Mouse (Mus musculus) lung, embryonic 16.5 days (tissue): ENCODE data around the gene Smarcd2. TPM values are rescaled to one million over a fixed set of nuclear protein-coding genes. Genes with fewer than 3 reads are reported as not detected.

Experiments
- ATAC-seq: fragments of 200-750 bp; cut with Nextera tagmentation; 2 replicates; pipeline ENCODE4 v1.8.0; 2017; ENCODE audit warnings: low read depth, mild to moderate bottlenecking, moderate library complexity
- H3K27ac ChIP-seq: fragments of 300-500 bp; sonication (generic); 2 replicates; pipeline ENCODE4 v1.5.1; 2014; ENCODE audit warnings: mild to moderate bottlenecking, control low read depth, low read length
- H3K27me3 ChIP-seq: fragments of 300-500 bp; sonication (generic); 2 replicates; pipeline ENCODE4 v1.6.1; 2014; ENCODE audit warnings: low read depth, low read length, mixed read lengths; ENCODE audit not compliant: control insufficient read depth, insufficient read depth
- H3K36me3 ChIP-seq: fragments of 300-500 bp; sonication (generic); 2 replicates; pipeline ENCODE4 v1.6.1; 2014; ENCODE audit warnings: low read length; ENCODE audit not compliant: control insufficient read depth, insufficient read depth
- H3K4me1 ChIP-seq: fragments of 300-500 bp; sonication (generic); replicated peaks from 2 replicates; pipeline ENCODE4 v1.6.1; 2014; ENCODE audit warnings: low read length, mixed read lengths; ENCODE audit not compliant: control insufficient read depth, insufficient read depth
- H3K4me2 ChIP-seq: fragments of 300-500 bp; sonication (generic); 2 replicates; pipeline ENCODE4 v1.6.1; 2014; ENCODE audit warnings: low read depth, low read length, control low read depth
- H3K4me3 ChIP-seq: fragments of 300-500 bp; sonication (generic); 2 replicates; pipeline ENCODE4 v1.5.1; 2014; ENCODE audit warnings: mild to moderate bottlenecking, low read length, control low read depth
- H3K9ac ChIP-seq: fragments of 300-500 bp; sonication (generic); 2 replicates; pipeline ENCODE4 v1.6.1; 2014; ENCODE audit warnings: low read length, control low read depth
- H3K9me3 ChIP-seq: fragments of 300-500 bp; sonication (generic); 2 replicates; pipeline ENCODE4 v1.6.1; 2016; ENCODE audit warnings: low read length; ENCODE audit not compliant: control insufficient read depth
- WGBS: fragments of 180-500 bp; shearing (Covaris S2); extraction: QIAGEN DNeasy Blood & Tissue Kit; methylation state at CpG from one replicate; pipeline ENCODE4 v1.1.7; 2014; 5-methylcytosine and 5-hydroxymethylcytosine counted together
- polyA plus RNA-seq: library from polyadenylated mRNA; unstranded; fragments of >200 nt; fragmentation: Nextera tagmentation; extraction: Ambion mirVana; gene quantifications from 2 replicates; pipeline ENCODE4 v1.2.1, GENCODE M21; 2015

Gene Smarcd2
- polyA plus RNA-seq, 1 experiment from 2014 or later: 69.3 TPM

DNA sequence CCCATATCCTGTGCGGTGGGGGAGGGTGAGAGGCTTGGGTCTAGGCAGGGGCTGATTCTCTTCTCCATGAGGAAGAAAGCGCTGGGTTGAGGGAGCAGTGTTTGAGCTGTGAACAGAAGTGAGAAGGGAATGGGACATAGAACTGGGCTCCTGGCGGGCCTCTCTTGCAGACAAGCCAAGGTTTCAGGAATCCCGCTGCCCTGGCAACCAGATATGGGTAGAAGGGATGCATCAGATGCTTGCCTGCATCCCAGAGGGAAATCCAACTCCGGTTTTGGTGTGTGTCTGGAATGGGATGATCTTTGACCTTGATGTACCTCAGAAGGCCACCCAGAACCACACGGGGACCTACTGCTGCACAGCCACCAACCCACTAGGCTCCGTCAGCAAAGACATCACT is 13.4 kb upstream of the Smarcd2 start:
- Histone ChIP-seq H3K9ac (no peak overlapping the region), H3K36me3 (no peaks in the 10 kb centered on the region), H3K4me3 (no peak overlapping the region), H3K4me1 (0 out of 2 replicates have a peak, but pooled peaks cover 4% of the 10 kb centered on the region), H3K27ac (no peak overlapping the region), H3K27me3 (no peaks in the 10 kb centered on the region), H3K4me2 (no peak overlapping the region), H3K9me3 (no peaks in the 10 kb centered on the region)
- ATAC-seq: no peak
- WGBS: 84% methylated on average over 7 of the region's 7 CpGs

DNA sequence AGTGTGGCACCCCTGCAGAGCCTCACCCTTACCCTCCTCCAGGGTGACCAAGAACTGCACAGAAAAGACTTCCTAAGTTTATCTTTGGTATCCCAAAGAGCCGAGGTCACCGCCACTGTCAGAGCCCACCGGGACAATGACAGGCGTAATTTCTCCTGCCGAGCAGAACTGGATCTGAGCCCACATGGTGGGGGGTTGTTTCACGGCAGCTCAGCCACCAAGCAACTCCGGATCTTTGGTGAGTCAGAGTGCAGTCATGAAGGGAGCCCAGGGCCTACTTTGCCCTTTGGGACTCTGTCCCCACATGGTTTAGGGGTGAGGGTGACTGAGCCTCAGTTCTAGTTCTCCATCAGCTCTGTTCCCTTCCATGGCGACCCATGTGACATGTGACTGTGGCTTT is 11.4 kb upstream of the Smarcd2 start:
- no peaks in the 10 kb centered on the region for H3K36me3 ChIP-seq
- H3K4me3 ChIP-seq: no peak overlapping the region
- no peak overlapping the region for H3K4me2 ChIP-seq
- H3K9me3 ChIP-seq: no peaks in the 10 kb centered on the region
- no peak for ATAC-seq
- H3K4me1 ChIP-seq: 0 out of 2 replicates have a peak, but pooled peaks cover 4% of the 10 kb centered on the region
- no peak overlapping the region for H3K27ac ChIP-seq
- 47% methylated on average over 8 of the region's 8 CpGs for WGBS
- no peaks in the 10 kb centered on the region for H3K27me3 ChIP-seq
- no peak overlapping the region for H3K9ac ChIP-seq

DNA sequence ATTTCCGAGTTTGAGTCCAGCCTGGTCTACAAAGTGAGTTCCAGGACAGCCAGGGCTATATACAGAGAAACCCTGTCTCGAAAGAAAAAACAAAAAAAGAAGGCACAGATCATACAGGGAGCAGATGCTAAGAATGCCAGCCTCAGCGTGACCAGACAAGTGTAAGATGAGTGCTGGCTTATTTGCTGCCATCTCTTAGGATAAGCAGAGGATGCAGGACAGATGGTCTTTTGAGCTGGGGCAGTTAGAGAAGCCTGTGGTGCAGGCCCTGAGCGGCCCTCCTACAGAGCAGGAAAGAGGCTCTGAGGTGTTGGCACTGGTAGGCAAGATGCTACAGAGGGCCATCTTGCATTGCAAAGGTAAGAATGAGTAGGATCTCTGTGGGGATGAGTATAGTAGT is 10.6 kb upstream of the Smarcd2 start:
- 0 out of 2 replicates have a peak, but pooled peaks cover 4% of the 10 kb centered on the region for H3K4me1 ChIP-seq
- ATAC-seq: no peak
- no peaks in the 10 kb centered on the region for H3K27me3 ChIP-seq
- H3K9me3 ChIP-seq: no peaks in the 10 kb centered on the region
- H3K9ac ChIP-seq: no peak overlapping the region
- H3K4me2 ChIP-seq: no peak overlapping the region
- no peak overlapping the region for H3K4me3 ChIP-seq
- no peaks in the 10 kb centered on the region for H3K36me3 ChIP-seq
- H3K27ac ChIP-seq: no peak overlapping the region
- 72% methylated on average over 4 of the region's 4 CpGs for WGBS

DNA sequence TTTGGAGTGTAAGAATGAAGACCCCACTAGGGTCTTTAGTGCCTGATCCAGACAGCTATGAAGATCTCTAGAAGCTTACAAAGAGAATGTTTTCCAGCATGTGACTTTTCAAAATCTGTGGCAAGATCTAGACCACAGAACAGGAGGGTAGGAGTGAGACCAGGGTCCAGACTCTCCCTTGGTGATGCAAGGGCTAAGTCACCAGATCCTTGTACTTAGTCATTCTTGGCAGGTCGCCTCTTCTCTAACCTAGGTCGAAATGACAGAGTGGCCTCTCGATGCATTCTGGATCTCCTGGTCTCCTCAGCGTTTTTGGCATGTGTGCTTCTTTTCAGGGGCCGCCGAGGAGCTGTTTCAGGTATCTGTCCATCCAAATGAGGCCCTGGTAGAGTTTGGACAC is 9.7 kb upstream of the Smarcd2 start:
- WGBS: 73% methylated on average over 6 of the region's 6 CpGs
- ATAC-seq: no peak
- Histone ChIP-seq H3K4me1 (0 out of 2 replicates have a peak, but pooled peaks cover 4% of the 10 kb centered on the region), H3K9me3 (no peaks in the 10 kb centered on the region), H3K27me3 (no peaks in the 10 kb centered on the region), H3K4me2 (no peak overlapping the region), H3K36me3 (no peaks in the 10 kb centered on the region), H3K9ac (no peak overlapping the region), H3K27ac (no peak overlapping the region), H3K4me3 (no peak overlapping the region)

DNA sequence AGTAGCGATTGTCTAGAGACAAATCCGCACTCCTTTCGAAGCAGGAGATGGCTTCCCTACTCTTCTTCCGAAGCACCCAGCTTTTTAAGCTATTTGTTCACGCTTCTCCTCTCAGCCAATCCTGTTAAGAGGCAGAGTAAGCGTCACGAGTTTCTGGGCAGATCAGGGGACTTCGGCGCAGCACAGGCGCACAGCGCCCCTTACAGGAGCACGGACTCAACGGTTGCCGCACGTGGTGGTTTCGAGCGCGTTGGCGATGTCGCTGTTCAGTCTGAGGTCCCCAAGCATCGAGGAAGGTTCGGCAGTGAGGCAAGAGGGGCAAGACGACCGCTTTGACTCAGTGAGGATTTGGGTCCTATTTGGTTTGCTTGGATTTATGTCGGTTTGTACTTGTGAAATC is 3.7 kb upstream of the Smarcd2 start, which contains the start of gene Tcam1:
Gene Tcam1, plus strand, starts transcription at position 219 of the 400 bp plus-strand sequence.
- Histone ChIP-seq H3K36me3 (no peaks in the 10 kb centered on the region), H3K9ac (0 out of 2 replicates have a peak within 1 kb of the TSS, but pooled peaks have one; percentile 8), H3K27me3 (no peaks in the 10 kb centered on the region), H3K4me2 (peak within 1 kb of the TSS; percentile 48), H3K9me3 (no peaks in the 10 kb centered on the region), H3K4me3 (peak within 1 kb of the TSS; percentile 21), H3K4me1 (peaks cover 21% of the 10 kb centered on the region), H3K27ac (peak within 1 kb of the TSS; percentile 92)
- 6% methylated on average over 25 of the region's 25 CpGs for WGBS
- no peak; the same call in 1 of the 2 replicates for ATAC-seq

DNA sequence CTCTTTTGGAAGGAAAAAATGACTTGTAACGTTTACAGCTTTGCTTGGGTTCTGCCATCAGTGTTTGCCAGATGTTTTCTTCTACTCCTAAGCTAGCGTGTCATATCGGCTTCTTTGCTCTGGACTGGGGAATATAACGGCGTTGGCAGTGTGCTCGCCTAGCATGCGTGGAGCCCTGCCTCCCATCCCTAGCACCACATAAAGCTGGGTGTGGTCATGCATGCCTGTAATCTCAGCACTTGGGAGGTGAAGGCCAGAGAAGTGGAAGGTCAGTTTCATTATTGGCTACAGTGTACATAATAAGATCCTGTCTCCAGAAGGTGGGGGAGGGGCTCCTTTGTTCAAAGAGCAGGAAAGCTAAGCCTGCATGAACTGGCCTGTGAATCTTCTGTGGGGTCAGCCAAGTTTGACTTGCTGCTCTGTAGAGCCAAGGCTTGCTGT is 2.2 kb upstream of the Smarcd2 start:
- peak overlapping the region; percentile 92 for H3K27ac ChIP-seq
- H3K9ac ChIP-seq: no peak overlapping the region
- H3K9me3 ChIP-seq: no peaks in the 10 kb centered on the region
- peaks cover 34% of the 10 kb centered on the region for H3K4me1 ChIP-seq
- H3K36me3 ChIP-seq: no peaks in the 10 kb centered on the region
- 40% methylated on average over 7 of the region's 7 CpGs for WGBS
- no peak overlapping the region for H3K4me2 ChIP-seq
- no peaks in the 10 kb centered on the region for H3K27me3 ChIP-seq
- ATAC-seq: peak; percentile 48
- H3K4me3 ChIP-seq: no peak overlapping the region

DNA sequence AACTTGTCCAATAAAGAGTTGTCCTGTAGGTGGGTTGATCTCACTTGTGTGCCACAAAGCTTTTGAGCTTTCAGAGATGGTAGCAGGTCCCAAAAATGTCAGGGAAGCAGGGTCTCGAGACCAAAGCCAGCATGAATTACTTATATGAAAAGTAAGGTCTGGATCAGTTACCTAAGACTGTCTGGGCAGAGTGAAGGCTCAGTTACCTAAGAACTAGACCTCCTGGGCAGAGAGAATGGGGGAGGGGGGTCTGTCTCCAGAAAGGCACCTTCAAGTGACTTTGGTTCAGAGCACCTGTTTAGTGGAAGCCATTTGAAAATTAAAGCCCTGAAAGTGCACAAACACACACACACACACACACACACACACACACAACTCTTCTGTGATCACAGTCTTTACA is 1.6 kb upstream of the Smarcd2 start:
- no peak overlapping the region for H3K9ac ChIP-seq
- no peaks in the 10 kb centered on the region for H3K9me3 ChIP-seq
- no peaks in the 10 kb centered on the region for H3K27me3 ChIP-seq
- H3K27ac ChIP-seq: peak overlapping the region; percentile 92
- H3K4me1 ChIP-seq: peaks cover 35% of the 10 kb centered on the region
- no peak overlapping the region for H3K4me2 ChIP-seq
- no peaks in the 10 kb centered on the region for H3K36me3 ChIP-seq
- 84% methylated on average over 1 of the region's 1 CpGs for WGBS
- H3K4me3 ChIP-seq: no peak overlapping the region
- no peak for ATAC-seq

DNA sequence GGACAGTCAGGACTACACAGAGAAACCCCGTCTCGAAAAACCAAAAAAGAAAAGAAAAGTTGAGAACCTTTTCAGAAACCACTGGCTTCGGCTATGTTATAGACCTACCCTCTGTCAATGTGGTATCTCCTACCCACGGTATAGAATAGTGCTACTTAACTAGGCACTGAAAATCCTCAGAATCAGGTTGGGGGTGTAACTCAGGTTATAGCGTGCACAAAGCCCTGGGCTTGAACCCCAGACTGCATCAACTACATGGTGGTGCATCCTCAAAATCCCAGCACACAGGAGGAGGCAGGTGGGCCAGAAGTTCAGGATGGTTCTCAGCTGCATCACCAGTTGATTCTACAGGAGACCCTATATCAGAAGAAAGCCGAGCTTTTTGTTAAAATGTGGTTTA is 1.0 kb upstream of the Smarcd2 start:
- Histone ChIP-seq H3K9me3 (no peaks in the 10 kb centered on the region), H3K27me3 (no peaks in the 10 kb centered on the region), H3K4me2 (peak overlapping the region; percentile 79), H3K4me3 (peak overlapping the region; percentile 92), H3K4me1 (peaks cover 40% of the 10 kb centered on the region), H3K27ac (peak overlapping the region; percentile 92), H3K36me3 (no peaks in the 10 kb centered on the region), H3K9ac (no peak overlapping the region)
- no peak for ATAC-seq
- WGBS: 92% methylated on average over 6 of the region's 6 CpGs

DNA sequence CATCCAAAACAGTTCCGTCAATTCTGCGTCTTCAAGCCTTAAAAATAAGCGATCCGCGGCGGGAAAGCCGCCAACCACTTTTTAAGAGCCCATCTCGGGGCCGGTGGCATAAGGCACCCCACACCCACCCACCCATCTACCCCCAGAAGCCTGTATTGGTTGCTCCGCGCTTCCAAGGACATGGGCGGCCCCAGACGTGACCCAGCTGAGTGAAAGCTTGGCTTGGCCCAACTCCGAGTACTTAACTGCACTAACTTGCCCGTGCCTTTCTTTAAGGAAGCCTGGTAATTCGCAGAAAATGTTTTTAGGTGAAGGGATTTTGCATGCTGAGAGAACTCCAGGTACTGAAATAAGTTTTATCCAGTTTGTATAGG is 526 bp upstream of the Smarcd2 start:
- H3K4me3 ChIP-seq: peak overlapping the region; percentile 92
- peak overlapping the region; percentile 79 for H3K4me2 ChIP-seq
- peak overlapping the region; percentile 92 for H3K27ac ChIP-seq
- 6% methylated on average over 16 of the region's 16 CpGs for WGBS
- ATAC-seq: no peak
- H3K36me3 ChIP-seq: no peaks in the 10 kb centered on the region
- H3K27me3 ChIP-seq: no peaks in the 10 kb centered on the region
- H3K9ac ChIP-seq: peak overlapping the region; percentile 74
- peaks cover 46% of the 10 kb centered on the region for H3K4me1 ChIP-seq
- H3K9me3 ChIP-seq: no peaks in the 10 kb centered on the region
